Mouse (Mus musculus) kidney, embryonic 16.5 days (tissue): ENCODE measurements around the gene Tmem9. TPM values are rescaled to one million over a fixed set of nuclear protein-coding genes. Genes with fewer than 3 reads are reported as not detected.

ENCODE experiments used
- ATAC-seq: fragments of 200-750 bp; cut with Nextera tagmentation; 2 replicates; pipeline ENCODE4 v1.8.0; 2017; ENCODE audit warnings: moderate TSS enrichment; ENCODE audit not compliant: low FRiP score, low TSS enrichment
- H3K27ac ChIP-seq: fragments of 300-500 bp; sonication (generic); 2 replicates; pipeline ENCODE4 v1.5.1; 2014; ENCODE audit warnings: low read length
- H3K27me3 ChIP-seq: fragments of 300-500 bp; sonication (generic); 2 replicates; pipeline ENCODE4 v1.6.1; 2014; ENCODE audit warnings: low read length, control low read depth, mixed read lengths; ENCODE audit not compliant: insufficient read depth
- H3K36me3 ChIP-seq: fragments of 300-500 bp; sonication (generic); 2 replicates; pipeline ENCODE4 v1.6.1; 2014; ENCODE audit warnings: low read length, control low read depth, mixed read lengths; ENCODE audit not compliant: insufficient read depth
- H3K4me1 ChIP-seq: fragments of 300-500 bp; sonication (generic); 2 replicates; pipeline ENCODE4 v1.6.1; 2014; ENCODE audit warnings: low read length, control low read depth, mixed read lengths; ENCODE audit not compliant: insufficient read depth
- H3K4me2 ChIP-seq: fragments of 300-500 bp; sonication (generic); replicated peaks from 2 replicates; pipeline ENCODE4 v1.6.1; 2014; ENCODE audit warnings: low read depth, low read length
- H3K4me3 ChIP-seq: fragments of 300-500 bp; sonication (generic); 2 replicates; pipeline ENCODE4 v1.5.1; 2014; ENCODE audit warnings: mild to moderate bottlenecking, low read length
- H3K9ac ChIP-seq: fragments of 300-500 bp; sonication (generic); replicated peaks from 2 replicates; pipeline ENCODE4 v1.6.1; 2014; ENCODE audit warnings: low read length
- H3K9me3 ChIP-seq: fragments of 300-500 bp; sonication (generic); 2 replicates; pipeline ENCODE4 v1.6.1; 2016; ENCODE audit warnings: low read length, control low read depth
- WGBS: fragments of 180-500 bp; shearing (Covaris S2); extraction: QIAGEN DNeasy Blood & Tissue Kit; methylation state at CpG from one replicate; pipeline ENCODE4 v1.1.7; 2014; 5-methylcytosine and 5-hydroxymethylcytosine counted together
- polyA plus RNA-seq: library from polyadenylated mRNA; unstranded; fragments of >200 nt; fragmentation: Nextera tagmentation; extraction: Ambion mirVana; gene quantifications from 2 replicates; pipeline ENCODE4 v1.2.1, GENCODE M21; 2015

Tmem9 gene
- 260 and 268 TPM in 2 replicates for polyA plus RNA-seq

- Histone ChIP-seq H3K27me3 (peaks cover 2% of the 10 kb centered on the region; the same call in 1 of the 2 replicates), H3K27ac (peak within 1 kb of the TSS; percentile 52; the same call in 1 of the 2 replicates), H3K4me2 (peak within 1 kb of the TSS; percentile 89), H3K9me3 (no peaks in the 10 kb centered on the region), H3K36me3 (no peaks in the 10 kb centered on the region), H3K9ac (peak within 1 kb of the TSS; percentile 66), H3K4me3 (peak within 1 kb of the TSS; percentile 54), H3K4me1 (peaks cover 18% of the 10 kb centered on the region)
- 4% methylated on average over 37 of the region's 37 CpGs for whole genome bisulfite sequencing
- ATAC-seq, result peak; percentile 94
These were observed at the start of gene Tmem9 for GRCm38 (mm10) chr1:136007211-136008158. Tmem9 (plus strand) TSS chr1:136008150.

DNA sequence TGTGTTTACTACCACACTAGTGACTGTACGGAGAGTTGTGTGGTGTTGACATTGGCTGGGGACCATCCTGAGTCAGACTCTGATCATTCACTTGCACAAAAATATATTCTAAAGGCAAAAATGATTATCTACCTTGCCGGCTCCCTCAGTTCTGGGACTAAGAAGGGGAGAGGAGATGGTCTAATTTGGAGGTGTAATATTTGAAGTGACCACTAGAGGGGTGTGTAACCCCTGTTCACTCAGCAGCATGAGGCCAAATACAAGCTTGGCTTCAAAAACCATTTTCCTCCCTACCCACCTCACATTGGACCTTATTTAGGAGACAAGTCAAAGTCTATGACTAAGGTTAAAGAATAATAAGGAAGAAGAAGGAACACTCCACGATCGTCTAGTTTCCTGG is 49.5 kb upstream of the Tmem9 start:
- Histone ChIP-seq H3K9me3 (no peaks in the 10 kb centered on the region), H3K36me3 (no peaks in the 10 kb centered on the region), H3K4me3 (no peak overlapping the region), H3K4me1 (no peaks in the 10 kb centered on the region), H3K27ac (no peak overlapping the region), H3K27me3 (no peaks in the 10 kb centered on the region), H3K9ac (no peak overlapping the region), H3K4me2 (no peak overlapping the region)
- ATAC-seq, result peak; percentile 53; the same call in 1 of the 2 replicates
- WGBS, result 34% methylated on average over 4 of the region's 4 CpGs

- Histone ChIP-seq H3K27me3 (no peaks in the 10 kb centered on the region), H3K9me3 (no peaks in the 10 kb centered on the region), H3K9ac (no peak overlapping the region), H3K4me3 (no peak overlapping the region), H3K4me1 (no peaks in the 10 kb centered on the region), H3K4me2 (no peak overlapping the region), H3K36me3 (no peaks in the 10 kb centered on the region), H3K27ac (no peak overlapping the region)
- ATAC-seq, result 0 out of 2 replicates have a peak, but pooled peaks have one; percentile 17
- WGBS, result 53% methylated on average over 5 of the region's 5 CpGs
These were observed 44.8 kb upstream of the Tmem9 start for GRCm38 (mm10) chr1:135963177-135963576.

DNA sequence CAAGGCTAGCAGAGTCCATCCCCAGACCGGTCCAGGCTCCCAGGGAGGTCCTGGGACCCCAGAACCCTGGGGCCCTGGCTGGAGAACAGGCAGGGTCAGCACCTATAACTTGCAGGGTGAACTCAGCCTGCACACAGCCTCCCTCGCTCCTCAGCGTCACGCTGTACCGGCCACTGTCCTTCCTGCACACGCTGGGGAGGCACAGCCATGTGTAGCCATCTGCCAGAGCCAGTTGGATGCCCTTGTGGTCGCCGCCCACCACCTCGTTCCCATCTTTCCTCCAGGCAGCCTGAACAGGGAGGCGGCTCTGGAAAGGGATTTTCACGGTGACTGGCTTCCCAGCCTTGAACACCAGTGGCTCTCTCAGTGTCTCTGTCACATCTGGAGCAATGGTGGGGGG is 43.4 kb upstream of the Tmem9 start:
- Histone ChIP-seq H3K36me3 (no peaks in the 10 kb centered on the region), H3K9me3 (no peaks in the 10 kb centered on the region), H3K4me2 (no peak overlapping the region), H3K27me3 (no peaks in the 10 kb centered on the region), H3K4me1 (no peaks in the 10 kb centered on the region), H3K4me3 (no peak overlapping the region), H3K9ac (no peak overlapping the region), H3K27ac (no peak overlapping the region)
- peak; percentile 58; the same call in 1 of the 2 replicates for ATAC-seq
- WGBS, result 38% methylated on average over 11 of the region's 11 CpGs

GRCm38 (mm10) chr1:135967739-135968138 is 40.2 kb upstream of the Tmem9 start:
- ATAC-seq, result no peak
- H3K9me3 ChIP-seq, result no peaks in the 10 kb centered on the region
- 67% methylated on average over 4 of the region's 4 CpGs for WGBS
- no peaks in the 10 kb centered on the region for H3K36me3 ChIP-seq
- H3K4me1 ChIP-seq, result no peaks in the 10 kb centered on the region
- H3K4me2 ChIP-seq, result no peak overlapping the region
- H3K27ac ChIP-seq, result no peak overlapping the region
- no peak overlapping the region for H3K9ac ChIP-seq
- no peaks in the 10 kb centered on the region for H3K27me3 ChIP-seq
- H3K4me3 ChIP-seq, result no peak overlapping the region

DNA sequence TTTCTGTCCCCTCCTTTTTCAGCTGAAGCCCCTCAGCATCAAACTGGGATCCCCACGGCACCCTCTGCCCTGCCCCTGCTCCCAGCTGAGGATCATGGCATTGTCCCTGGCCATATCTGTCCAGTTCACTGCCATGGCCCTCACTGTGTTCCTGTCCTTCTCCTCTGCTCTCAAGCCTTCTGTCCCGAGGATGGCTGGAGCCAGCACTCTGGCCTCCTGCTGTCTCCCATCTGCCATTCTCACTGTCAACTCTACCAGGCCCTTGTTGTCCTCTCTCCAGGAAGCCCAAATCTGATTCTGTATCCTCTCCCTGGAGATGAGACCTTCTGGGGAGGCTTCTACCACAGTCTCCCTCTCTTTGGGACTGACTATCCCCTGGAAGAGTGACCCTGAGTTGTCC is 37.5 kb upstream of the Tmem9 start:
- WGBS, result 48% methylated on average over 2 of the region's 2 CpGs
- no peaks in the 10 kb centered on the region for H3K27me3 ChIP-seq

GRCm38 (mm10) chr1:135972576-135972975 is 35.4 kb upstream of the Tmem9 start:
- H3K4me2 ChIP-seq, result no peak overlapping the region
- no peaks in the 10 kb centered on the region for H3K36me3 ChIP-seq
- no peak overlapping the region for H3K4me3 ChIP-seq
- no peaks in the 10 kb centered on the region for H3K4me1 ChIP-seq
- no peaks in the 10 kb centered on the region for H3K9me3 ChIP-seq
- no peak overlapping the region for H3K9ac ChIP-seq
- H3K27me3 ChIP-seq, result no peaks in the 10 kb centered on the region
- no peak for ATAC-seq
- H3K27ac ChIP-seq, result no peak overlapping the region
- 78% methylated on average over 3 of the region's 3 CpGs for WGBS

More for the DNA sequence above, 37.5 kb upstream of the Tmem9 start:
- ATAC-seq, result no peak
- H3K27ac ChIP-seq, result no peak overlapping the region
- no peak overlapping the region for H3K4me2 ChIP-seq
- H3K36me3 ChIP-seq, result no peaks in the 10 kb centered on the region
- H3K9ac ChIP-seq, result no peak overlapping the region
- no peaks in the 10 kb centered on the region for H3K9me3 ChIP-seq
- no peak overlapping the region for H3K4me3 ChIP-seq
- H3K4me1 ChIP-seq, result no peaks in the 10 kb centered on the region

- Histone ChIP-seq H3K27me3 (no peaks in the 10 kb centered on the region), H3K4me3 (no peak overlapping the region), H3K27ac (no peak overlapping the region), H3K36me3 (no peaks in the 10 kb centered on the region), H3K4me2 (no peak overlapping the region), H3K4me1 (peaks cover 8% of the 10 kb centered on the region; the same call in 1 of the 2 replicates), H3K9ac (no peak overlapping the region), H3K9me3 (no peaks in the 10 kb centered on the region)
- ATAC-seq, result peak; percentile 59; the same call in 1 of the 2 replicates
- WGBS, result 19% methylated on average over 5 of the region's 5 CpGs
These were observed 23.8 kb upstream of the Tmem9 start for GRCm38 (mm10) chr1:135984105-135984504.

GRCm38 (mm10) chr1:135989876-135990275 is 18.1 kb upstream of the Tmem9 start:
- H3K4me3 ChIP-seq, result no peak overlapping the region
- H3K36me3 ChIP-seq, result no peaks in the 10 kb centered on the region
- no peak overlapping the region for H3K27ac ChIP-seq
- H3K9me3 ChIP-seq, result no peaks in the 10 kb centered on the region
- H3K4me1 ChIP-seq, result no peaks in the 10 kb centered on the region
- H3K9ac ChIP-seq, result no peak overlapping the region
- no peak overlapping the region for H3K4me2 ChIP-seq
- H3K27me3 ChIP-seq, result no peaks in the 10 kb centered on the region
- no peak for ATAC-seq

DNA sequence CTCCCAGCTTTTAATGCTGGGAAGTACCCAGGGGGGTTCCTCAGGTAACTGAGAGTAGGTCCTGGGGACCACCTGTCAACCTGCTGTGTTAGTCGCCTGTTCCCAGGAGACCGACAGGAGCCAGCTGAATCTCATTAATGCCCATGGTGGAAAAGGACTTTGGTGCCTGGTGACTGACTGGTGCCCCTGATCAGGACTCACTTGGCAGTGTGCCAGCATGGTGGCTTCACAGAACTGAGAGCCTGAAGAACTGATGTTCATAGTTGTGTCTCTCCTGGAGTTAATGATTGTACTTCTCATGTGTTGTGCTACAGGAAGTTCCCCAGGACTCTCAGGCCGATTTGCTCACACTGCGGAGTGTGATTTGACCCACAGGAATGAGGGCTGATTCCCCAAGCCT is 14.5 kb upstream of the Tmem9 start:
- H3K9ac ChIP-seq, result no peak overlapping the region
- ATAC-seq, result no peak
- 80% methylated on average over 4 of the region's 4 CpGs for WGBS
- no peaks in the 10 kb centered on the region for H3K36me3 ChIP-seq
- no peaks in the 10 kb centered on the region for H3K4me1 ChIP-seq
- H3K27me3 ChIP-seq, result no peaks in the 10 kb centered on the region
- H3K9me3 ChIP-seq, result no peaks in the 10 kb centered on the region
- no peak overlapping the region for H3K4me3 ChIP-seq
- H3K4me2 ChIP-seq, result no peak overlapping the region
- H3K27ac ChIP-seq, result no peak overlapping the region
